14 mouse cellular contexts compared by ENCODE assay signal in genomic region chr13:95096646-95097045, GRCm38 (mm10).
"Had no signal": no experiment of that assay in that cellular context is flagged by ENCODE, and none has a peak within 500 bp of the region (broad histone marks: within the 10 kb centered on the region; RNA-seq: fewer than 3 reads in every experiment).

No protein-coding gene starts in this region.

- H3K9me3 ChIP-seq: kidney, embryonic 15.5 days; limb, embryonic 10.5 days; liver, embryonic 15.5 days; midbrain, embryonic 15.5 days; neural tube, embryonic 12.5 days had no signal

- H3K36me3 ChIP-seq: kidney, embryonic 15.5 days; limb, embryonic 10.5 days; liver, embryonic 15.5 days; midbrain, embryonic 15.5 days; neural tube, embryonic 12.5 days had no signal

- H3K4me2 ChIP-seq: kidney, embryonic 15.5 days; liver, embryonic 11.5 days; liver, embryonic 15.5 days; midbrain, embryonic 11.5 days; midbrain, embryonic 15.5 days; neural tube, embryonic 12.5 days had no signal

- H3K4me3 ChIP-seq: kidney, embryonic 15.5 days; limb, embryonic 10.5 days; liver, embryonic 15.5 days; megakaryocyte, embryonic 14.5 days; midbrain, embryonic 15.5 days; neural tube, embryonic 12.5 days had no signal

- H3K4me1 ChIP-seq: kidney, embryonic 15.5 days; liver, embryonic 15.5 days; midbrain, embryonic 15.5 days had no signal

- ATAC-seq: inflammation-experienced regulatory T-cells, adult 6 months; midbrain, embryonic 15.5 days had no signal

- DNase-seq: kidney, adult 2 months; kidney, postnatal 25 days; thymus, postnatal 14 days had no signal

- H3K27me3 ChIP-seq: kidney, embryonic 15.5 days; liver, embryonic 15.5 days; midbrain, embryonic 15.5 days; neural tube, embryonic 12.5 days had no signal

- H3K9ac ChIP-seq: kidney, embryonic 15.5 days; liver, embryonic 15.5 days; midbrain, embryonic 15.5 days; neural tube, embryonic 12.5 days had no signal

- H3K27ac ChIP-seq: kidney, embryonic 15.5 days; limb, embryonic 10.5 days; liver, embryonic 15.5 days; macrophage; neural tube, embryonic 12.5 days; stomach, postnatal 0 days had no signal
